Mouse (Mus musculus): ENCODE measurements at regions not wholly inside any gene's neighbourhood (a gene's known extent, or its start where the extent isn't known, plus 50 kb on each side); places are given as distances from the start of the nearest gene placed in this dataset.
"Not testable (repeated sequence)": the region's sequence is repeated elsewhere in the genome, so short reads cannot be mapped to it uniquely, and the experiment has no call there.

DNA sequence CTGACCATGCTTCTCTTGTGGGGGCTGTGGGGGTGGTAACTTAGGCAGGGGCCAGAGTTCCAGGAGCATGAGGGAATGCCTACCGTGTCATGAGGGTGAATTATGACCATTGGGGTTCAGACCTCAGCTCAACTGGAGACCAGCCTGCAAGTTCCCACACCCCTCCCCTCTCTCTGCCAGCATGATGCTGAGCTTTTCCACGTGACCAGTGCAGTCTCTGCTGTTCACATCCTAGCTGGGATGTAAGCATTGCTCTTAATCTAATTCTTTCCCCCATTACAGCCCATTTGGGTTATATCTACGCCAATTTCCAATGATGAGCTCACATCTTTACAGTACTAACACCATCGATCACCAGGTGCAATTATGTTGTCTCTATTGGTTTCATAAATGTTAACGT is 120.6 kb upstream of the Kctd3 start:
- not testable (repeated sequence) for H3K27ac ChIP-seq (ENCODE audit: low read depth, low read length); ATAC-seq (replicated peaks; ENCODE audit: insufficient number of reproducible peaks, low FRiP score, low TSS enrichment); H3K27me3 ChIP-seq (ENCODE audit: control insufficient read depth, insufficient read depth, low read length); H3K9me3 ChIP-seq (replicated peaks; ENCODE audit: control insufficient read depth, low read length); H3K4me2 ChIP-seq; H3K4me1 ChIP-seq (ENCODE audit: control insufficient read depth, insufficient read depth, low read length); H3K4me3 ChIP-seq (ENCODE audit: low read depth, low read length); H3K36me3 ChIP-seq (ENCODE audit: control insufficient read depth, insufficient read depth, low read length); H3K9ac ChIP-seq (ENCODE audit: low read depth, low read length)
- 78% methylated on average over 5 of the region's 5 CpGs for WGBS (ENCODE audit: insufficient replicate concordance)

DNA sequence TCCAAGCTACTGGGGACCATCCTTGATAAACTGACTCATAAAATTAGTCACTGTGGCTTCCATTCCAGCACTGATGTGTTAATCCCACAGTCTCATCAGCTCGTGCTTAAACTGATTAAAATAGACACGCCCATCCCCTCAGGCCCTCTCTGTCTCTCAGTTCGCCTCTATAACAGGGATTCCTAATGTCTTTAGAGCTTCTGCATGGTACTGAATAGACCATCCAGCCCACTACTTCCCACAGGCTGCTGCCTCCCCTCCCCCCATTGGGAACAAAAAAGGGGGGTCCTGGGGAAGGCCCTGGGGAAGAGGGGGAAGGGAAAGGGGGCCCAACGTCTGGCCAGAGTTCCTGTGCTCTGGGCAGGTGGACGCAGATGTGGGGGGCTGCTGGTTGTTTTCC is 119.7 kb upstream of the Kctd3 start:
- no peaks in the 10 kb centered on the region for H3K36me3 ChIP-seq (ENCODE audit: control insufficient read depth, insufficient read depth, low read length)
- H3K27me3 ChIP-seq (ENCODE audit: control insufficient read depth, insufficient read depth, low read length) = no peaks in the 10 kb centered on the region
- no peak overlapping the region for H3K4me2 ChIP-seq
- ATAC-seq (replicated peaks; ENCODE audit: insufficient number of reproducible peaks, low FRiP score, low TSS enrichment) = no peak
- H3K9ac ChIP-seq (ENCODE audit: low read depth, low read length) = no peak overlapping the region
- no peak overlapping the region for H3K27ac ChIP-seq (ENCODE audit: low read depth, low read length)
- H3K9me3 ChIP-seq (replicated peaks; ENCODE audit: control insufficient read depth, low read length) = no peaks in the 10 kb centered on the region
- WGBS (ENCODE audit: insufficient replicate concordance) = 54% methylated on average over 5 of the region's 5 CpGs
- no peaks in the 10 kb centered on the region for H3K4me1 ChIP-seq (ENCODE audit: control insufficient read depth, insufficient read depth, low read length)
- no peak overlapping the region for H3K4me3 ChIP-seq (ENCODE audit: low read depth, low read length)

DNA sequence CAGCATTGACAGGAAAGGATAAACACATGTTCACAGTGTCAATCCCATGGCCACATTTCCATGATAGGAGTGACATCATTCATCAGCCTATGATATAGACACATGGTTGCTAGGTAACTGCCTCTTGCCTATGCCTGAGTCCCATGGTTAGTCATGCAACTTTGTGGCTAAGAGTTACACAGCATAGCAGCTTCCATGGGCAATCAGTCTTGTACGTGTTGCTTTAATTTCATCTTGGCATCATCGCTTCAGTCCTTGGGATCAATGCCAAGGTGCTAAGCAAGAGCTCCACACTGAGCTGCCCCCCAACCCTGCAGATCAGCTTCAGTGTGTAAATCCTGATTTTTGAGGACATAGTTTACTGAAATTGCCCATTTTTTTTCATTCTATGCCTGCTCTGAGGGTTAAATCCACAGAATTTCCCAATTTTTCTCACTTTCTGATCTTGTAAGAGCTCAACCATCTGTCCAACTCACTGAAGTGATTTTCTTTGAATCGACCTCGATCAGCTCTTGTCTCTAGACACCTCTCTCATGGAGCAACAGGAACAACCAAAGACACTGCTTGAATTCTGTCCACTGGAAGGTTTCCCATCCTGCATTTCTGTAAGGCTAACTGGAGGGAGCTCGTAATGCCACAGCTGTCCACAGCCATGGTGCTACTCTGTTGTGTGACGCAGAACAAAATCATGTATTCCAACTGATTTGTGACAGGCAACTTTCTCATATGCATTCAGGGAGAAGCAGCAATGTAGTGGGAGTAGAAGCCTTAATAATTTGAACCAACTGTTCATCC is 112.5 kb upstream of the Kctd3 start:
- no peaks in the 10 kb centered on the region for H3K27me3 ChIP-seq (ENCODE audit: control insufficient read depth, insufficient read depth, low read length)
- H3K27ac ChIP-seq (ENCODE audit: low read depth, low read length) = no peak overlapping the region
- H3K9me3 ChIP-seq (replicated peaks; ENCODE audit: control insufficient read depth, low read length) = no peaks in the 10 kb centered on the region
- H3K4me2 ChIP-seq = no peak overlapping the region
- no peak overlapping the region for H3K4me3 ChIP-seq (ENCODE audit: low read depth, low read length)
- no peaks in the 10 kb centered on the region for H3K4me1 ChIP-seq (ENCODE audit: control insufficient read depth, insufficient read depth, low read length)
- ATAC-seq (replicated peaks; ENCODE audit: insufficient number of reproducible peaks, low FRiP score, low TSS enrichment) = no peak
- WGBS (ENCODE audit: insufficient replicate concordance) = 85% methylated on average over 6 of the region's 6 CpGs
- no peaks in the 10 kb centered on the region for H3K36me3 ChIP-seq (ENCODE audit: control insufficient read depth, insufficient read depth, low read length)
- H3K9ac ChIP-seq (ENCODE audit: low read depth, low read length) = no peak overlapping the region

DNA sequence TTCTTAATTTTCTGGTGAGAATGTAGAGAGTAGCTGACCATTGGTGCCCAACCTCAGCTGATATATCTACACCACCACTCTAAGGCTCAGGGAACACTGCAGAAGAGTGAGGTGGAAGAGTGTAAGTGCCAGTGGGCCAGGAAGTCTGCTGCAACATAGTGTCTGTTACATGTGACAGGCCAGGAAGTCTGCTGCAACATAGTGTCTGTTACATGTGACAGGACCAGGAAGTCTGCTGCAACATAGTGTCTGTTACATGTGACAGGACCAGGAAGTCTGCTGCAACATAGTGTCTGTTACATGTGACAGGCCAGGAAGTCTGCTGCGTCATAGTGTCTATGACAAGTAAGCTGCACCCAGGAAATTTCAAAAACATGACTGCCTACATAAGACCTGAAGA is 111.4 kb upstream of the Kctd3 start:
- not testable (repeated sequence) for H3K4me3 ChIP-seq (ENCODE audit: low read depth, low read length)

DNA sequence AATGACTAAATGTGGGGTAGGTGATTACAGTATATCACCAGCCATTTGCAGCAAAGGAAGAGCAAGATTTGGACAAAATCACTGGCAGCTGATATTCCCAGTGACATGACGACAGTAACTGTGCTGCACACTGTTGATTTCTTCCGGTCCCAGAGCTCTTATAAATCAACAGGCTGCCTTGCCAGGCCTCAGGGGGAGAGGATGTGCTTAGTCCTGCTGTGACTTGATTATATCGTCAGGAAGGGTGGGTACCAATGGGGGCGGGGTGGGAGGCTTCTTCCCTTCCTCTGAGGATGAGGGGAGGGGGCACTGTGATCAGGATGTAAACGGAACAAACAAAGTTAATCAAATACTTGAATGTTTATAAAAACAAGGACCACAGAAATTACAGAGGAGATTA is 110.9 kb upstream of the Kctd3 start:
- Histone ChIP-seq H3K4me2 (no peak overlapping the region), H3K27me3 (ENCODE audit: control insufficient read depth, insufficient read depth, low read length) (no peaks in the 10 kb centered on the region), H3K36me3 (ENCODE audit: control insufficient read depth, insufficient read depth, low read length) (no peaks in the 10 kb centered on the region), H3K4me1 (ENCODE audit: control insufficient read depth, insufficient read depth, low read length) (no peaks in the 10 kb centered on the region), H3K9me3 (replicated peaks; ENCODE audit: control insufficient read depth, low read length) (no peaks in the 10 kb centered on the region), H3K4me3 (ENCODE audit: low read depth, low read length) (no peak overlapping the region), H3K27ac (ENCODE audit: low read depth, low read length) (no peak overlapping the region), H3K9ac (ENCODE audit: low read depth, low read length) (no peak overlapping the region)
- 49% methylated on average over 5 of the region's 5 CpGs for WGBS (ENCODE audit: insufficient replicate concordance)
- no peak for ATAC-seq (replicated peaks; ENCODE audit: insufficient number of reproducible peaks, low FRiP score, low TSS enrichment)

More for the DNA sequence above, 111.4 kb upstream of the Kctd3 start:
- WGBS (ENCODE audit: insufficient replicate concordance) = 60% methylated on average over 1 of the region's 1 CpGs
- not testable (repeated sequence) for H3K4me2 ChIP-seq; H3K36me3 ChIP-seq (ENCODE audit: control insufficient read depth, insufficient read depth, low read length); ATAC-seq (replicated peaks; ENCODE audit: insufficient number of reproducible peaks, low FRiP score, low TSS enrichment); H3K9ac ChIP-seq (ENCODE audit: low read depth, low read length); H3K27me3 ChIP-seq (ENCODE audit: control insufficient read depth, insufficient read depth, low read length); H3K9me3 ChIP-seq (replicated peaks; ENCODE audit: control insufficient read depth, low read length); H3K27ac ChIP-seq (ENCODE audit: low read depth, low read length); H3K4me1 ChIP-seq (ENCODE audit: control insufficient read depth, insufficient read depth, low read length)

DNA sequence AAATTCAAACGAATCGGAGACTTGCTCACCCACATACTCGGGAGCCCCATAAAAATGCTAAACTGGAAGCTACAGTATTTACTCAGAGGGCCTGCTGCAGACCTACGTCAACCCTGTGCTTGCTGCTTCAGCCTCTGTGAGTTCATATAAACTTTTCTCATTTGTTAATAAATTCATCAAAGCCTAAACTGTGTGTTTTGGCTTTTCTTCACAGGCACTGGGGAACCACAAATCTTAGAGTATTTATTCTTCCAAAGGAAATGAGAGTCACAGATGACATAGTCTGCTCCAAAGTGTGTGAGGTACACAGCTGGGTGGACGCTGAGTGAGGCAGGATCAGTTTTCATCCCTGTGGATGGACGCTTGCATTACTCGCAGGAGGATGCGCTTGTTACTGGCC is 108.3 kb upstream of the Kctd3 start:
- ATAC-seq (replicated peaks; ENCODE audit: insufficient number of reproducible peaks, low FRiP score, low TSS enrichment) = no peak
- 72% methylated on average over 8 of the region's 8 CpGs for WGBS (ENCODE audit: insufficient replicate concordance)
- Histone ChIP-seq H3K4me1 (ENCODE audit: control insufficient read depth, insufficient read depth, low read length) (no peaks in the 10 kb centered on the region), H3K27ac (ENCODE audit: low read depth, low read length) (no peak overlapping the region), H3K4me3 (ENCODE audit: low read depth, low read length) (no peak overlapping the region), H3K27me3 (ENCODE audit: control insufficient read depth, insufficient read depth, low read length) (no peaks in the 10 kb centered on the region), H3K9ac (ENCODE audit: low read depth, low read length) (no peak overlapping the region), H3K36me3 (ENCODE audit: control insufficient read depth, insufficient read depth, low read length) (no peaks in the 10 kb centered on the region), H3K4me2 (no peak overlapping the region), H3K9me3 (replicated peaks; ENCODE audit: control insufficient read depth, low read length) (no peaks in the 10 kb centered on the region)

DNA sequence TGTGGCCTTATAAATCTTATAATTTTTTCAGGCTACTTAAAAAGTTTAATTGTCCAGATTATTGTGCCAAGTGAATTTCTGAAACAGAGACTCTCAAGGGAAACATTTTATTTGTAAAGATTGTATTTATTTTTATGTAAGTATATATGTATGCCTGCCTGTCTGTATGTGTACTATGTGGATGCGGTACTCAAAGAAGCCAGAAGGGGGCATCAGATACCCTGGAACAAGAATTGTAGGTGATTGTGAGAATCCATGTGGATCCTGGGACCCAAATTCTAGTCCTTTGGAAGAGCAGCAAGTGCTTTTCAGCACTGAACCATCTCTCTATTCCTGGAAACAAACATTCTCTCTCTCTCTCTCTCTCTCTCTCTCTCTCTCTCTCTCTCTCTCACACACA is 107.6 kb upstream of the Kctd3 start:
- no peak overlapping the region for H3K9ac ChIP-seq (ENCODE audit: low read depth, low read length)
- no peak overlapping the region for H3K27ac ChIP-seq (ENCODE audit: low read depth, low read length)
- H3K27me3 ChIP-seq (ENCODE audit: control insufficient read depth, insufficient read depth, low read length) = no peaks in the 10 kb centered on the region
- no peak overlapping the region for H3K4me3 ChIP-seq (ENCODE audit: low read depth, low read length)
- H3K4me1 ChIP-seq (ENCODE audit: control insufficient read depth, insufficient read depth, low read length) = no peaks in the 10 kb centered on the region
- no peaks in the 10 kb centered on the region for H3K36me3 ChIP-seq (ENCODE audit: control insufficient read depth, insufficient read depth, low read length)
- no peak for ATAC-seq (replicated peaks; ENCODE audit: insufficient number of reproducible peaks, low FRiP score, low TSS enrichment)
- 100% methylated on average over 1 of the region's 1 CpGs for WGBS (ENCODE audit: insufficient replicate concordance)
- H3K9me3 ChIP-seq (replicated peaks; ENCODE audit: control insufficient read depth, low read length) = no peaks in the 10 kb centered on the region
- no peak overlapping the region for H3K4me2 ChIP-seq

DNA sequence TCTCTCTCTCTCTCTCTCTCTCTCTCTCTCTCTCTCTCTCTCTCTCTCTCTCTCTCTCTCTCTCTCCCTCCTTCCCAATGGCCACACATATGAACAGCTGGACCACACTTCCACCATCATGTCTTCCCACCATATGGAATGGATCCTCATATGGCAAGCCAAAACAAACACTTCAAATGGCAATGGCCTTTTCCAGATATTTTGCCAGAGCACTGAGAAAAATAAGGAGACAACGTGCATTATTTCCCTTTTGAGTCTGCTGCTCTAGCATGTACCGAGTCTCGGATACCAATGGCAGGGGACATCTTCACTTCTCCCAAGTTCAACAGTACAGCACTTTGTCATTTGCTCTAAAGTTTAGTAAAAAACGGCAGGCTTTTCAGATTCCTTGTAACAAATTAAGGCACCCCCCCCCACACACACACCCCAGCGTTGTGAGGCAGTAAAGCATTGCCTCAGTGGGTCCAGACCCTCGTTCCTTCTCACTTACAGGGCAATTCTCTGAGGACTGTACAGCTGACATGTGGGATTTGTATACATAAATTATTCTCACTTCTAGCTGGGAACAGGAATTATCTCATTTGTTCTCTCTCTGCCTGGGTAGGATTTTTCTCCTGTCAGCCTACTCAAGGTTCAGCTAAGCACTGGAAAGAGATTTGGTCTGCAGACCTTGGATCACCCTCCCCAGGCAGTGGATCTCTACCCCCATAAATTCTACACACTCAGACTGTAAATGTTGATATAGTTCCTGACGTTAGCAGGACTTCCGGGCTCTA is 100.8 kb upstream of the Kctd3 start:
- Histone ChIP-seq H3K27me3 (ENCODE audit: control insufficient read depth, insufficient read depth, low read length) (no peaks in the 10 kb centered on the region), H3K4me3 (ENCODE audit: low read depth, low read length) (no peak overlapping the region), H3K9me3 (replicated peaks; ENCODE audit: control insufficient read depth, low read length) (no peaks in the 10 kb centered on the region), H3K4me1 (ENCODE audit: control insufficient read depth, insufficient read depth, low read length) (no peaks in the 10 kb centered on the region), H3K27ac (ENCODE audit: low read depth, low read length) (no peak overlapping the region), H3K9ac (ENCODE audit: low read depth, low read length) (no peak overlapping the region), H3K4me2 (no peak overlapping the region), H3K36me3 (ENCODE audit: control insufficient read depth, insufficient read depth, low read length) (no peaks in the 10 kb centered on the region)
- 69% methylated on average over 8 of the region's 8 CpGs for WGBS (ENCODE audit: insufficient replicate concordance)
- ATAC-seq (replicated peaks; ENCODE audit: insufficient number of reproducible peaks, low FRiP score, low TSS enrichment) = no peak

DNA sequence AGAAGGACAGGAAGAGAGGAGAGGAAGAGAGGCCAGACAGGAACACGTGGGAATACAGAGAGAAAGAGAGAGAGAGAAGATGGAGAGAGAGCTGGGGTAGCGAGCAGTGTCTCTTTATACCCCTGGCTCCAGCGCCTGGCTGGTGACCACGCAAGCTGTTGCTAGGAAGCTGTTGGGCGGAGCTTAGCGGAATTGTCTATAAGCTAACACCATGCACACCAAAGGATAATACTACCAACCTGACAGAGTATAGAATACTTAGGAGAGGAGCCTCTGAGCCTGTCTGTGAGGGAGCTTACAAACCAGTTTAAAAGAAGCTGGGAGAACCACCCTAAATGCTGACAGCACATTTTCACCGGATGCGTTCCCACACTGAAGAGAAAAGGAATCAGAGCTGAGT is 100.2 kb upstream of the Kctd3 start:
- Histone ChIP-seq H3K4me1 (ENCODE audit: control insufficient read depth, insufficient read depth, low read length) (no peaks in the 10 kb centered on the region), H3K9ac (ENCODE audit: low read depth, low read length) (no peak overlapping the region), H3K36me3 (ENCODE audit: control insufficient read depth, insufficient read depth, low read length) (no peaks in the 10 kb centered on the region), H3K4me2 (no peak overlapping the region), H3K9me3 (replicated peaks; ENCODE audit: control insufficient read depth, low read length) (no peaks in the 10 kb centered on the region), H3K27me3 (ENCODE audit: control insufficient read depth, insufficient read depth, low read length) (no peaks in the 10 kb centered on the region), H3K4me3 (ENCODE audit: low read depth, low read length) (no peak overlapping the region), H3K27ac (ENCODE audit: low read depth, low read length) (no peak overlapping the region)
- ATAC-seq (replicated peaks; ENCODE audit: insufficient number of reproducible peaks, low FRiP score, low TSS enrichment) = no peak
- WGBS (ENCODE audit: insufficient replicate concordance) = 73% methylated on average over 8 of the region's 8 CpGs
